Mouse (Mus musculus) stomach, postnatal 0 days (tissue): ENCODE measurements around the gene Farsb. TPM values are rescaled to one million over a fixed set of nuclear protein-coding genes. Genes with fewer than 3 reads are reported as not detected.

Source experiments
- ATAC-seq: fragments of 200-750 bp; cut with Nextera tagmentation; 2 replicates; pipeline ENCODE4 v1.8.0; 2017; ENCODE audit not compliant: low FRiP score, low TSS enrichment
- DNase-seq: peaks from one replicate; pipeline ENCODE4 v3.0.0-alpha.2; 2016; ENCODE audit warnings: low spot score
- H3K27ac ChIP-seq: fragments of 300-500 bp; sonication (generic); replicated peaks from 2 replicates; pipeline ENCODE4 v1.5.1; 2014; ENCODE audit warnings: mild to moderate bottlenecking, control low read depth
- H3K27me3 ChIP-seq: fragments of 300-500 bp; sonication (generic); 2 replicates; pipeline ENCODE4 v1.6.1; 2014; ENCODE audit warnings: low read length; ENCODE audit not compliant: control insufficient read depth, insufficient read depth
- H3K36me3 ChIP-seq: fragments of 300-500 bp; sonication (generic); 2 replicates; pipeline ENCODE4 v1.6.1; 2014; ENCODE audit warnings: low read length, mixed read lengths; ENCODE audit not compliant: control insufficient read depth, insufficient read depth
- H3K4me1 ChIP-seq: fragments of 300-500 bp; sonication (generic); replicated peaks from 2 replicates; pipeline ENCODE4 v1.6.1; 2014; ENCODE audit warnings: antibody characterized with exemption; ENCODE audit not compliant: control insufficient read depth, insufficient read depth
- H3K4me2 ChIP-seq: fragments of 300-500 bp; sonication (generic); replicated peaks from 2 replicates; pipeline ENCODE4 v1.6.1; 2014; ENCODE audit warnings: low read depth, mild to moderate bottlenecking, control low read depth, moderate library complexity
- H3K4me3 ChIP-seq: fragments of 300-500 bp; sonication (generic); 2 replicates; pipeline ENCODE4 v1.5.1; 2014; ENCODE audit warnings: low read depth, low read length, control low read depth
- H3K9ac ChIP-seq: fragments of 300-500 bp; sonication (generic); 2 replicates; pipeline ENCODE4 v1.6.1; 2014; ENCODE audit warnings: mild to moderate bottlenecking, low read length, control low read depth, mixed read lengths
- H3K9me3 ChIP-seq: fragments of 300-500 bp; sonication (generic); 2 replicates; pipeline ENCODE4 v1.6.1; 2016; ENCODE audit warnings: low read length; ENCODE audit not compliant: control insufficient read depth
- CTCF ChIP-seq: IDR thresholded peaks from 2 replicates; pipeline ENCODE4 v1.5.1; 2016; ENCODE audit warnings: antibody characterized with exemption, low read depth, mild to moderate bottlenecking, moderate library complexity
- EP300 ChIP-seq: optimal IDR thresholded peaks from 2 replicates; pipeline ENCODE3; 2016; ENCODE audit warnings: antibody characterized with exemption
- WGBS: fragments of 180-500 bp; shearing (Covaris S2); extraction: QIAGEN DNeasy Blood & Tissue Kit; methylation state at CpG from one replicate; pipeline ENCODE4 v1.1.7; 2014; 5-methylcytosine and 5-hydroxymethylcytosine counted together
- polyA plus RNA-seq: library from polyadenylated mRNA; unstranded; fragments of >200 nt; fragmentation: Nextera tagmentation; extraction: Ambion mirVana; gene quantifications from 2 replicates; pipeline ENCODE4 v1.2.1, GENCODE M21; 2015

The Farsb gene
- polyA plus RNA-seq, 1 experiment from 2014 or later: 81.5 TPM

DNA sequence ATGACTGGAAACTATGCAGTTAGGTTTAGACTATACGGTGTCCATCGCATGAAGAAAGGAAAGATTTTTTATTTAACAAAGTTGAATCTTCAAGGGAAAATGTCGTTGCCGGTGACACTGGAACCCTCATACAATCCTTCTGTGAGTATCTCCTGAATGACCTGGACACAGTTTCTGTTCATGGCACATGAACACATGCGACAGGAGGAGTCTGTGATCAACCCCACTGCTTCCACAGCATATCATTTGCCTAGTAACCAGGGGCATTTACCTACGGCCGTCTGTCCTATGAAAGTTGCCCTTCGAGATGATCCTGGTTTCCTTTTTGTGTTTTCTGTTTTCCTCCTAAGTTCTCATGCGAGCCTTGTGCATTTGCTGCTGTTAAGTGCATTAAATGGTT lies 55.2 kb downstream of the Farsb start:
- no peaks in the 10 kb centered on the region for H3K4me1 ChIP-seq
- no peak for DNase-seq

DNA sequence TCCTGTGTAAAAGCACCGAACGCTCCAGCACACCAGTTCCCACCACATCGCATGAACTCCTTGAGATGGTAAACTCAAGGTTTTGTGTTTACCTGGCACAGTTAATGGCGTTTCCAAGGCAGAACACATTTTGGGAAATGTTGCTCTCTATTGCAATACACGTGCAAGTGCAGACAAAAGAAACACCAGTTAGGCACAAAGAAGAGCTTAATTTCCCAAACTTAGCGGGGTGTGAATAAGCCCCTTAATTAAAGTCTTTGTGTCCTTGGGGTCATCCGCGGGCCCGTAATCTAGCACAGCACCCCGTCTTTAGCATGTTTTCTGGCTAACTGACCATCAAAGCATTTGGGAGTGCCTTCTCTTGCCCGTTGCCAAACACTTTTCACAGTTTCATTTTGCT lies 59.8 kb downstream of the Farsb start:
- H3K9ac ChIP-seq: no peak overlapping the region
- no peak overlapping the region for H3K4me3 ChIP-seq
- H3K4me1 ChIP-seq: no peaks in the 10 kb centered on the region
- DNase-seq (no peak), ATAC-seq (no peak)
- H3K9me3 ChIP-seq: no peaks in the 10 kb centered on the region
- no peak overlapping the region for H3K27ac ChIP-seq
- WGBS: 88% methylated on average over 11 of the region's 11 CpGs
- 0 out of 2 replicates have a peak, but pooled peaks cover 2% of the 10 kb centered on the region for H3K36me3 ChIP-seq
- no peak overlapping the region for H3K4me2 ChIP-seq
- H3K27me3 ChIP-seq: no peaks in the 10 kb centered on the region
- TF ChIP-seq CTCF (no peak), EP300 (no peak)

More for the DNA sequence above, 55.2 kb downstream of the Farsb start:
- H3K4me2 ChIP-seq: no peak overlapping the region
- no peaks in the 10 kb centered on the region for H3K36me3 ChIP-seq
- no peak overlapping the region for H3K4me3 ChIP-seq
- WGBS: 96% methylated on average over 9 of the region's 9 CpGs
- H3K27ac ChIP-seq: no peak overlapping the region
- H3K9ac ChIP-seq: no peak overlapping the region
- H3K27me3 ChIP-seq: no peaks in the 10 kb centered on the region
- no peak for TF ChIP-seq CTCF
- no peak for TF ChIP-seq EP300
- no peak for ATAC-seq
- no peaks in the 10 kb centered on the region for H3K9me3 ChIP-seq

DNA sequence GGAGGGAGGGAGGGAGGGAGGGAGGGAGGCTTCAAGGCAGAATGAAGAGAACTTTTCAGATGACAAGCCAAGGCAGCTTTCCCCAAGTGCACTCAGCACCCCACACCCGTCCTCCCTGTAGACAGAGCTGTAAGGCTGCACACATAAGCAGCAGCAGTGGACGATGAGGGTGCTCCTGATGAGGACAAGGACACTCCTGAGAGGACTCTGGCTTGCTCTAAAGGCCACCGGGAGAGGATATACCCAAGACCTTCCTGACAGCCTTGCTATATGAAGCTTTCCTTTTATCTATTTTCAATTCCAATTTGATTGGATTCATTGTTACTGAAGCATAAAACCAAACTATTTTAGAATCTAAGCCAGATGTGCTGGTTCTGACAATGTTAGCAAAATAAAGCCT lies 61.9 kb downstream of the Farsb start:
- no peaks in the 10 kb centered on the region for H3K27me3 ChIP-seq
- H3K36me3 ChIP-seq: 0 out of 2 replicates have a peak, but pooled peaks cover 2% of the 10 kb centered on the region
- DNase-seq (no peak), ATAC-seq (no peak)
- no peak overlapping the region for H3K27ac ChIP-seq
- H3K4me1 ChIP-seq: no peaks in the 10 kb centered on the region
- H3K4me2 ChIP-seq: no peak overlapping the region
- 69% methylated on average over 3 of the region's 3 CpGs for WGBS
- H3K9ac ChIP-seq: no peak overlapping the region
- no peaks in the 10 kb centered on the region for H3K9me3 ChIP-seq
- TF ChIP-seq EP300: no peak
- TF ChIP-seq CTCF: no peak
- H3K4me3 ChIP-seq: no peak overlapping the region

DNA sequence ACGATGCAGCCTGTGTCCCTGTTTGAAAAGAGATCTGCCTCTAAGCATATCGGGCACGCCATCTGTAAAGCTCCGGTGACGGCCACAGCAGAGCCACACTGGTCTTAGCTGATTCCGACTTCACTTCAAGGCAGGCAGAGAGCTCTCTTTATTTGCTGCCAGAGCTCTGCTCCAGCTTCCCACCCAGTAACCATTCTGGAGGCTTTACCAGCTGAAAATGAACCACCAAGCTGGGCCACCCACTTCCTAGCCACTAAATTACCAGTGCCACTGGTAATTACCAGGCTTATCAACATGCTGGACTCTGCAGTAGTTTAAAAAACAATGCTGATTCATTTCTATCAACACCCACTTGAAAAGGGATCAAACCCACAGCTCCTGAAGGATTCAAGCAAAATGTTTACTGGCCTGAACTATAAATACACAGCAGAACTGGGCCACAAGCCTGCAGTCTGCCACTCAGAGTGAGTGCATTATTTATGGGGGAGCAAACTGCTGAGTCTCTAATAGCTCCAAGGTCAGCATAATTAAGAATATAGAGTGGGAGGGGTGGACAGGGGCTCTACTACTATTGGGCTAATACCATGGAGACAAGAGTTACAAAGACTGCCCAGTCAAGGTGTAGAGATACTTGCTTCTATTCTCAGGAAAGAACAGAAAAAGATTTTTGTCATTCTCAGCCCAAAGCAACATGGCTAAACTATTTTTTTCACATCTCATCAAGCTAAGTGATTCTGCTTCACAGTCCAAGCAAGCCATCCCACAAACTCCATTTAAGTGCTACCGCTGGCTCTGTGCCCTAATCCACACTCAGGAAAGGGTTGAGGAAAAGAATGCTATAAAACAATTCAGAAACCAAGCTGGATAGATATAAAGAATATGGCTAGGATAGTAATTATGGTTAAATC lies 62.6 kb downstream of the Farsb start:
- no peak for TF ChIP-seq CTCF
- no peak for TF ChIP-seq EP300
- Histone ChIP-seq H3K27me3 (no peaks in the 10 kb centered on the region), H3K4me1 (no peaks in the 10 kb centered on the region), H3K27ac (no peak overlapping the region), H3K4me3 (no peak overlapping the region), H3K9me3 (no peaks in the 10 kb centered on the region), H3K4me2 (no peak overlapping the region), H3K9ac (no peak overlapping the region), H3K36me3 (0 out of 2 replicates have a peak, but pooled peaks cover 2% of the 10 kb centered on the region)
- WGBS: 81% methylated on average over 7 of the region's 7 CpGs
- DNase-seq: no peak
- ATAC-seq: no peak

DNA sequence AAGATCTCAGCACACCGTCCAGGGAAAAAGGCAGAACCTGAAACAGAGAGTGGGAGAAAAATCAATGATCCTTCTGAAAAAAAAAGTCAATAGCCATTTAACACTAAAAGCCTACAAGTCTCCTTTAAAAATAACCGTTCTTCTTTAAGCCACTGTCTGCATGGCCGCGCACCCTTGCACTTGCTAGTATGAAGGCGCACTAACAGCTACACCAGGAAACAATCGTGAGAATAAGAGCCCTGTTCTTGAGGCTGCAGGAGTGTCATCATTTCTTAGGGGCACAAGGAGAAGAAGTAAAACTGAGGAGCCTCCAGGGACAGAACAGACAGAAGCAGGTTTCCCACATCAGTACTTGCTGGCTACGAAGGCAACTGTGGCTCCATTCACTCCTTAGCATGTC lies 63.4 kb downstream of the Farsb start:
- Histone ChIP-seq H3K4me3 (no peak overlapping the region), H3K27ac (no peak overlapping the region), H3K9me3 (no peaks in the 10 kb centered on the region), H3K36me3 (0 out of 2 replicates have a peak, but pooled peaks cover 2% of the 10 kb centered on the region), H3K9ac (no peak overlapping the region), H3K27me3 (no peaks in the 10 kb centered on the region), H3K4me2 (no peak overlapping the region), H3K4me1 (no peaks in the 10 kb centered on the region)
- WGBS: 85% methylated on average over 7 of the region's 7 CpGs
- ATAC-seq: no peak
- no peak for DNase-seq
- TF ChIP-seq CTCF: no peak
- TF ChIP-seq EP300: no peak

DNA sequence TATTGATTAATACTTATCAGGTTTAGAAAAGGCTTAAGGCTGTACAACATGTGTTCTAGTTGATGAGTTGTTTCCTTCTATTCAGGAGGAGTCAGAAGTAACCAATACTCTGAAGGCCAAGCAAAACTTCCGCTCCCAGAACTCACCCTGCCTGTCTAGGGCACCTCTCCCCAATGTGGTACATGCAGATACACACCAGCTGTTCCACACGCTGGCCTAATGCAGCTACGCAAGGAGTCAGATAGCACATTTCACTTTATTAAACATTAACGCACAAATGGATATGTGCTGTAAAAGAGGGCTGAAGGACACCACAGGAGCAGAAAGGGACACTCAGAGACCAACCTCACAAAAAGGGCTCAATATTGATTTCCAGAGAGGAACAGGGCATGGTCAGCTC lies 63.8 kb downstream of the Farsb start:
- Histone ChIP-seq H3K9ac (no peak overlapping the region), H3K4me2 (no peak overlapping the region), H3K4me3 (no peak overlapping the region), H3K4me1 (no peaks in the 10 kb centered on the region), H3K36me3 (0 out of 2 replicates have a peak, but pooled peaks cover 2% of the 10 kb centered on the region), H3K27me3 (no peaks in the 10 kb centered on the region), H3K9me3 (no peaks in the 10 kb centered on the region), H3K27ac (no peak overlapping the region)
- 60% methylated on average over 4 of the region's 4 CpGs for WGBS
- no peak for TF ChIP-seq CTCF
- no peak for TF ChIP-seq EP300
- ATAC-seq: no peak
- DNase-seq: no peak
